Mouse (Mus musculus): ENCODE measurements around the gene Fkbpl.

DNA sequence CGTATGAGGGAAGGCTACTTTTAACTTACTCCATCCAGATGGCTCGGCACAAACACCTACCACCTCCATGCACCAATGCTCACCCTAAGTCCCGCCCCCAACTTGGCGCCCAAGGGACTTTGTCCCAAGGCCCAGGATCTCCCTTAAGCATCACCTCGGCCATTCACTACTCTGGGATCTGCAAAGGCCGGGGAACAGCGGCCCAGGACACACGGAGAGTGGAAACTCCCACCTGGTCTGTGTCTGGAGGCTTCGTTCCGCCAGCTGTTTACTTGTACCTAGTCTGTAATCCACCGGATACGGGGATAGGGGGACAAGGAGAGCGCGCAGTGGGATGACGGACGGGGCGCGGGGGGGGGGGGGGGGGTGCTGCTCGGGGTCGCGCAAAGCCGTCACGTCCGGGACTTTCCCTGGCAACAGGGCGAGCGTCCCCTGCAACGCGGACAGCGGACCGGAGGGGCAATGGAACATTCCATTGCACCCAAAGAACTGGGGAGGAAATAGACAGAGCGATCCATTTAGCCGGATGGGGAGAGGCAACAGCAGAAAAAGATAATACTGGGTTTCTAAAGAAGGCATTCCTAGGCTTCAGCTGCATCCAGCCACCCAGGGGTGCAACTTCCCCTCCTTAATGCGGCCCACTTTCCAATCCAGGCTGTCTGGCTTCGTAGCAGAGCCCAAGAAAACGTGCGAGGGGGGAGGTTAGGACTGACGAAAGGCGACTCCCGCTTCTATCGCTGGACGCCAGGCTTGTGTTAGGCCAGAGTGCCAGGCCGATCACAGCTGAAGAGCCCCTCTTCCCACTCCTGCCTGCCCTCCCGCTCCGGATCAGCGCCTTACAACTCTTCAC is 17.2 kb upstream of the Fkbpl start:
- TF ChIP-seq CTCF (IDR thresholded peaks at IDR 0.05 in 2 of 3, conservative IDR thresholded peaks at IDR 0.05 in 1 of 3; ENCODE audit: control insufficient read depth in 1 of 3, insufficient read depth in 1 of 3, low read depth in 2 of 3, low read length in 3 of 3, poor library complexity in 1 of 3, severe bottlenecking in 1 of 3) (no peak), CHD2 (IDR thresholded peaks at IDR 0.05; ENCODE audit: low read length) (no peak), GATA1 (IDR thresholded peaks at IDR 0.05; ENCODE audit: low read depth, low read length) (peak; percentile 46; the same call in 1 of the 2 replicates), USF2 (IDR thresholded peaks at IDR 0.05; ENCODE audit: borderline replicate concordance in 1 of 2, insufficient read depth in 1 of 2, low read depth in 1 of 2, low read length in 2 of 2) (no peak), POLR2A (IDR thresholded peaks at IDR 0.05; ENCODE audit: control insufficient read depth in 1 of 2, insufficient read depth in 1 of 2, low read depth in 1 of 2, low read length in 2 of 2, poor library complexity in 1 of 2) (peak; percentile 49 to 79; a peak in 3 of 4 replicates), EP300 (IDR thresholded peaks at IDR 0.05; ENCODE audit: low read depth in 1 of 2, low read length in 2 of 2) (no peak), RCOR1 (IDR thresholded peaks at IDR 0.05; ENCODE audit: low read depth, low read length) (0 out of 2 replicates have a peak, but pooled peaks have one; percentile 19), MAX (IDR thresholded peaks at IDR 0.05; ENCODE audit: low read length) (peak; percentile 69)
